Mouse (Mus musculus) lung, embryonic 15.5 days (tissue): ENCODE data around the gene Atf3. TPM values are rescaled to one million over a fixed set of nuclear protein-coding genes. Genes with fewer than 3 reads are reported as not detected.
A peak's percentile ranks its signal among the peaks of the same experiment; 100 is the strongest.

ENCODE experiments used
- ATAC-seq: fragments of 200-750 bp; cut with Nextera tagmentation; 2 replicates; pipeline ENCODE4 v1.8.0; 2017; ENCODE audit warnings: moderate number of reproducible peaks, borderline replicate concordance; ENCODE audit not compliant: low FRiP score, low TSS enrichment; ENCODE audit errors: extremely low read depth
- H3K27ac ChIP-seq: fragments of 300-500 bp; sonication (generic); 2 replicates; pipeline ENCODE4 v1.5.1; 2015; ENCODE audit warnings: moderate library complexity, mild to moderate bottlenecking, inconsistent platforms
- H3K27me3 ChIP-seq: fragments of 300-500 bp; sonication (generic); 2 replicates; pipeline ENCODE4 v1.6.1; 2015; ENCODE audit warnings: inconsistent platforms
- H3K36me3 ChIP-seq: fragments of 300-500 bp; sonication (generic); 2 replicates; pipeline ENCODE4 v1.6.1; 2015; ENCODE audit warnings: inconsistent platforms
- H3K4me1 ChIP-seq: fragments of 300-500 bp; sonication (generic); 2 replicates; pipeline ENCODE4 v1.6.1; 2015; ENCODE audit warnings: inconsistent platforms
- H3K4me2 ChIP-seq: fragments of 300-500 bp; sonication (generic); 2 replicates; pipeline ENCODE4 v1.6.1; 2015; ENCODE audit warnings: inconsistent platforms, mild to moderate bottlenecking, moderate library complexity
- H3K4me3 ChIP-seq: fragments of 300-500 bp; sonication (generic); 2 replicates; pipeline ENCODE4 v1.5.1; 2015; ENCODE audit warnings: mild to moderate bottlenecking, inconsistent platforms
- H3K9ac ChIP-seq: fragments of 300-500 bp; sonication (generic); 2 replicates; pipeline ENCODE4 v1.6.1; 2015; ENCODE audit warnings: inconsistent platforms
- H3K9me3 ChIP-seq: fragments of 300-500 bp; sonication (generic); 2 replicates; pipeline ENCODE4 v1.6.1; 2016; ENCODE audit warnings: inconsistent platforms
- WGBS: fragments of 180-500 bp; shearing (Covaris S2); methylation state at CpG from one replicate; pipeline ENCODE4 v1.1.7; 2015; 5-methylcytosine and 5-hydroxymethylcytosine counted together
- polyA plus RNA-seq: library from polyadenylated mRNA; unstranded; fragments of >200 nt; fragmentation: Nextera tagmentation; extraction: Ambion mirVana; gene quantifications from 2 replicates; pipeline ENCODE4 v1.2.1, GENCODE M21; 2015

Gene Atf3
- polyA plus RNA-seq, 1 experiment from 2014 or later, result 4.1 TPM

DNA sequence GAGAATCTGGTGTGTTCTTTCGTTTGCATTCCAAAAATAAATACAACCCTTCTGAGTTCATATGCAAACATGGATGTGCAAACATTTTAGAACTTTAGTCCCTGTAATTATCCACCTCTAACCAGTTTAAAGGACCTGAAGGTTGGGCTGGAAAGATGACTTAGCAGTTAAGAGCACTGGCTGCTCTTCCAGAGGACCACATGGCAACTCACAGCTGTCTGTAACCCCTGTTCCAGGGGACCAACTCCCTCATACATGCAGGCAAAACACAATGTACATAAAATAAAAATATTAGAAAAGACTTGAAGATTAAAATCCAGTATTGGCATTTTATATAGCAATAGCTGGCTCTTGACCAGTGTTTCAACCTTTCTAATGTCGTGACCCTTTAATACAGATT, 7.9 kb upstream of the Atf3 start:
- Histone ChIP-seq H3K4me2 (no peak overlapping the region), H3K9me3 (no peaks in the 10 kb centered on the region), H3K9ac (no peak overlapping the region; the same call in 1 of the 2 replicates), H3K27me3 (no peaks in the 10 kb centered on the region), H3K27ac (no peak overlapping the region), H3K4me3 (no peak overlapping the region), H3K4me1 (peaks cover 16% of the 10 kb centered on the region), H3K36me3 (no peaks in the 10 kb centered on the region)
- no peak for ATAC-seq
- WGBS, result 73% methylated on average over 2 of the region's 2 CpGs

DNA sequence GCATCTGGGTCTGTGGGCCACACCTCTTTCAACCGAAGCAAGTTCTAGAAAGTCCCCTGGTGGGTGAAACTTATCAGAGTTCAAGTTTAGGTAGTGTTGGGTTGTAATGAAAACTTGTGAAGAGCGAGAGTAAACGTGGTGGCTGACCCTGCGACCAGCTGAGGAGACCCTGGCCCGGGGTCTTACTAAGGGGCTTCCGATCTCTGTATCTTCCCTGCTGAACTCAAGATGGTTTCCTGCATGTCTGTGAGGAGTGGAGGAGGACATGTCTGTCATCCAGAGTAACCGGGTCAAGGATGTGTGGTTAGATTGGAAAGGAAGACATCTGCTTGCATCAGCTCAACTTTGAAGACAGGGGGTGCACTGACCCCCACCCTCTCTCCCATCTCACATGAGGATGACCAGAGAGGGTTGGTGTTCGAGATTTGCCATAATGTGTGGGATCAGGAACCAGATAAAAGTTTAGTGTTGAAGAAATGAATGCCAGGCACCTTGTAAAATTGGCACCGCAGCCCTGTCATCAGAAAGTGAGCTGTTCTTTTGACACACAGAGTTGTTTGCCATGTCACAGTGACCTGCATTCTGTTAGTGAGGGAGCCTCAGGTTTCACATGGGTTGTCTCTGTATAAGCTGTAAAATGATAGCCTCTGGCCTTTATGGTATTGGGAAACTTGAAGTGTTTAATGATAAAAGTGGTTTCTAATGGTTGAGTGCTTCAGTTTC, 7.3 kb upstream of the Atf3 start:
- H3K4me2 ChIP-seq, result peak overlapping the region; percentile 94

DNA sequence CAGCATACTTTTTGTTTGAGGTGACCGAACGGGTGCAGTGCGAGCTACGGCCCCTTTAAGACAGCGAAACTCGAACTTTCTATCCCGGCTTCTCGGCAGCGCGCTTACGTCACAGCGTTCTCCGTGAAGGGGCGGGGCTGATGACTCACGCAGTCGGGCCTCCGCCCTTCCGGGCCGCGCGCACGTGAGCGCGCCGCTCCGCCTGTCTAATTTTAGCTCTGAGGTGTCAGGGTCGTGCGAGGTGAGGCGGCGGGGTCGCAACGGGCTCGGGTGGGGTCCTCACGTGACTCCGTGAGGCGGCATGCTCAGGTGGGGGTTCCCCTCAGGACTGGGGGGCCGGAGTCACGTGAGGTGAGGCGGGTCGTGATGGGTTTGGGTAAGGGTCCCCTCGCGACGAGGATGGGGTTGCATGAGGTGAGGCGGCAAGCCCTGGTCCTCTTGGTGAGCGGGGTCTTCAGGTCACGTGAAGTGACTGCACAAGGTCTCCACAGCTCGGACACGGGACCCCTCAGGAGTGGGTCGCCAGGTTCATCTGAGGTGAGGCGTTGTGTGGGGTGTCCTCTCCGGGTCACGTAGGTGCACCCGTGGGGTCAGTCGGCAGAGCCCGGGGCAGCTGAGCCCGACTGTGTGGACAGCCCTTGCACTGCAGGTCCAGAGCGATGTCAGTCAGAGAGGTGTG, 6.6 kb upstream of the Atf3 start:
- under 1% methylated on average over 57 of the region's 57 CpGs for WGBS
- H3K9ac ChIP-seq, result peak overlapping the region; percentile 69
- no peaks in the 10 kb centered on the region for H3K9me3 ChIP-seq
- ATAC-seq, result peak; percentile 89
- H3K27me3 ChIP-seq, result no peaks in the 10 kb centered on the region
- peak overlapping the region; percentile 73 for H3K4me3 ChIP-seq
- H3K27ac ChIP-seq, result peak overlapping the region; percentile 70
- peaks cover 16% of the 10 kb centered on the region for H3K4me1 ChIP-seq
- no peaks in the 10 kb centered on the region for H3K36me3 ChIP-seq
- H3K4me2 ChIP-seq, result peak overlapping the region; percentile 94

More for the DNA sequence above, 7.3 kb upstream of the Atf3 start:
- WGBS, result 29% methylated on average over 9 of the region's 9 CpGs
- Histone ChIP-seq H3K9me3 (no peaks in the 10 kb centered on the region), H3K27me3 (no peaks in the 10 kb centered on the region), H3K4me1 (peaks cover 16% of the 10 kb centered on the region), H3K27ac (peak overlapping the region; percentile 70), H3K4me3 (peak overlapping the region; percentile 73), H3K36me3 (no peaks in the 10 kb centered on the region), H3K9ac (peak overlapping the region; percentile 69)
- ATAC-seq, result no peak

DNA sequence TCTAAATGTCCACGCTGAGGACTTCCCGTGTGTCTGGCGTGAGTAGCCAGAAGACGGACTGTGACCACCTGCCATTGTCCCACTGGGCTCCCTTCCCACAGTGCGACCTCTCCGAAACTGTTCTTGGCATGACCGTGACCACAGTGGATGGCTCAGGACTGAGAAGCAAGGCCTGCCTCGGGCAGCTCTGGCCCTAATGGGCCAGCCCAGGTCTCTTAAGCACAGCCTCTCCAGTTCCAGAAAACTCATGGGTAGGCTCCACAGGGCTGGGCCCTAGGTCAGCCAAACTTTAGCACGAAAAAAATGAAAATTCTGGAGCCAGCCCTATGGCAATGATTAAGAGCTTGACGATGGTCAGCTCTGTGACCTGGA, 6.1 kb upstream of the Atf3 start:
- Histone ChIP-seq H3K9me3 (no peaks in the 10 kb centered on the region), H3K4me3 (peak overlapping the region; percentile 73), H3K27ac (0 out of 2 replicates have a peak overlapping the region, but pooled peaks have one; percentile 70), H3K9ac (peak overlapping the region; percentile 69), H3K36me3 (no peaks in the 10 kb centered on the region), H3K4me1 (peaks cover 16% of the 10 kb centered on the region), H3K27me3 (no peaks in the 10 kb centered on the region), H3K4me2 (peak overlapping the region; percentile 94)
- WGBS, result 52% methylated on average over 10 of the region's 10 CpGs
- peak; percentile 68 for ATAC-seq

DNA sequence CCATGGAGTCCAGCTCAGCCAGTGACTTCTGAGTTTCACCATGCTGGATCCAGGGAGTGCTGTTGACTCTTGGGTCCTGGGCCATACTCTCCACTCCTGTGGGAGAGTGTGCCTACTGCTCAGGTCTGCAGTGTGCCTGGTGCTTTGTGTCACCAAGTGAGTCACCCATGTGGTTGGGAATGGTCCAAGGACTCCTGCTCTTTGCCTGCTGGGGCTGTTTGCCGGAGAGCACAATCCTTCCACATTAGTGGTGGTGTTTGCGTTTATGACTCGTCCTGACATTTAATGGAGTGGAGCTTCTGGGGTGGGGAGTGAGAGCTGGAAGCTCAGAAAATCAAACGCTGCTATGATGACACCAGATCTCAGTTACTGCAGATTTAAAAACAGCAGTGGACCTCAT, 4.2 kb upstream of the Atf3 start:
- H3K4me3 ChIP-seq, result no peak overlapping the region
- ATAC-seq, result no peak
- H3K36me3 ChIP-seq, result no peaks in the 10 kb centered on the region
- H3K9ac ChIP-seq, result no peak overlapping the region
- peaks cover 16% of the 10 kb centered on the region for H3K4me1 ChIP-seq
- peaks cover 6% of the 10 kb centered on the region; the same call in 1 of the 2 replicates for H3K27me3 ChIP-seq
- H3K9me3 ChIP-seq, result no peaks in the 10 kb centered on the region
- 70% methylated on average over 4 of the region's 4 CpGs for whole genome bisulfite sequencing
- no peak overlapping the region for H3K27ac ChIP-seq
- no peak overlapping the region for H3K4me2 ChIP-seq

DNA sequence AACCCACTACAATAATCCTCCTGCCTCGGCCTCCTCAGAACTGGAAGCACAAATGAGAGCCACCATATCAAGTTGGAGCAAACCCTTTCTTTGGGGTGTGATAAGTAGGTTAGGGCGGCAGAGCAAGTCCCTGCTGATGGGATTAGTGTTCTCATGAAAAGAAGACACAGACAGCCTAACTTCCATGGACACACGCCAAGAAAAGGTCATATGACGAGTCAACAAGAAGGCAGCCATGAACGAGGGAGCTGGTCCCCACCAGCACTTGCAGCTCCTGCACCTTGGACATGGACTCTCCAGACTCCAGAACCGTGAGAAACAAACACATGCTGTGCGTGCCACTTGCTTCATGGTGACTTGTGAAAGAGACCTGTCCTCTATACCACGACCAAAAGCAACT, 2.7 kb upstream of the Atf3 start:
- Histone ChIP-seq H3K4me1 (peaks cover 20% of the 10 kb centered on the region), H3K4me2 (no peak overlapping the region), H3K27ac (no peak overlapping the region), H3K4me3 (no peak overlapping the region), H3K9ac (no peak overlapping the region), H3K27me3 (peaks cover 18% of the 10 kb centered on the region; the same call in 1 of the 2 replicates), H3K36me3 (no peaks in the 10 kb centered on the region), H3K9me3 (no peaks in the 10 kb centered on the region)
- WGBS, result 64% methylated on average over 8 of the region's 8 CpGs
- ATAC-seq, result no peak

DNA sequence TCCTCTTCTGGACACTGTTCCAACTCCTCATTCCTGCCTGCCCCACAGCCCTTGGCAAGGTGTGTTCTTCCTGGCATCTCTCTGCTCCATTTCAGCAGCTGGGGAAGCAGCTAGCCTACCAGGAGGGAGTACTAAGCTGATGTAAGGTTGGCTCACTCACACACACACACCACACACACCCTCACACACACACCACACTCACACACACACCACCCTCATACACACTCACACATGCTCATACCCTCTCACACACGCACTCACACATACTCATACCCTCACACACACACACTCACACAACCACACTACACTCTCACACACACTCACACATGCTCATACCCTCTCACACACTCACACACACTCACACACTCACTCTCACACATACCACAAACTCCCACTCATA, 1.9 kb upstream of the Atf3 start:
- Histone ChIP-seq H3K27ac (no peak overlapping the region), H3K36me3 (no peaks in the 10 kb centered on the region), H3K4me1 (peaks cover 12% of the 10 kb centered on the region), H3K9me3 (no peaks in the 10 kb centered on the region), H3K9ac (no peak overlapping the region), H3K27me3 (peaks cover 18% of the 10 kb centered on the region; the same call in 1 of the 2 replicates), H3K4me3 (no peak overlapping the region), H3K4me2 (no peak overlapping the region)
- no peak for ATAC-seq
- 88% methylated on average over 1 of the region's 1 CpGs for WGBS

DNA sequence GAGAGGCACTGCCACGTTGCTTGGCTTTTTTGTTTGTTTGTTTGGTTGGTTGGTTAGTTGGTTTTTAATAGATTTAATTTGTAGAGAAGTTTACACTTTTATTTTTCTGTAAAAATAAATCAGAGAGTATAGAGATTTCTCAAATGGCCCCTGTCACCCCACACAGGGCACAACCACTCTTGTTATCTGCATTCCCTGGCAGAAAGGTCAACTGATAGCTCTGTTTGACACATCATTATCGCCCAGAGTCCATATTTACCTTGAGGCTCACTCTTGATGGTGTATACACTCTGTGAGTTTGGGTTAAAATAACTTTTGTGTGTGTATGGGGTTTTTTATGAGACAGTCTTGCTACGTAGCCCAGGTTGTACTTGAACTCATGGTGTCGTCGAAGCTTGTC, 744 bp upstream of the Atf3 start:
- Histone ChIP-seq H3K4me2 (no peak overlapping the region), H3K27me3 (peaks cover 18% of the 10 kb centered on the region; the same call in 1 of the 2 replicates), H3K4me3 (no peak overlapping the region), H3K27ac (no peak overlapping the region), H3K36me3 (no peaks in the 10 kb centered on the region), H3K9me3 (no peaks in the 10 kb centered on the region), H3K4me1 (peaks cover 8% of the 10 kb centered on the region), H3K9ac (no peak overlapping the region)
- ATAC-seq, result no peak
- whole genome bisulfite sequencing, result 59% methylated on average over 5 of the region's 5 CpGs

DNA sequence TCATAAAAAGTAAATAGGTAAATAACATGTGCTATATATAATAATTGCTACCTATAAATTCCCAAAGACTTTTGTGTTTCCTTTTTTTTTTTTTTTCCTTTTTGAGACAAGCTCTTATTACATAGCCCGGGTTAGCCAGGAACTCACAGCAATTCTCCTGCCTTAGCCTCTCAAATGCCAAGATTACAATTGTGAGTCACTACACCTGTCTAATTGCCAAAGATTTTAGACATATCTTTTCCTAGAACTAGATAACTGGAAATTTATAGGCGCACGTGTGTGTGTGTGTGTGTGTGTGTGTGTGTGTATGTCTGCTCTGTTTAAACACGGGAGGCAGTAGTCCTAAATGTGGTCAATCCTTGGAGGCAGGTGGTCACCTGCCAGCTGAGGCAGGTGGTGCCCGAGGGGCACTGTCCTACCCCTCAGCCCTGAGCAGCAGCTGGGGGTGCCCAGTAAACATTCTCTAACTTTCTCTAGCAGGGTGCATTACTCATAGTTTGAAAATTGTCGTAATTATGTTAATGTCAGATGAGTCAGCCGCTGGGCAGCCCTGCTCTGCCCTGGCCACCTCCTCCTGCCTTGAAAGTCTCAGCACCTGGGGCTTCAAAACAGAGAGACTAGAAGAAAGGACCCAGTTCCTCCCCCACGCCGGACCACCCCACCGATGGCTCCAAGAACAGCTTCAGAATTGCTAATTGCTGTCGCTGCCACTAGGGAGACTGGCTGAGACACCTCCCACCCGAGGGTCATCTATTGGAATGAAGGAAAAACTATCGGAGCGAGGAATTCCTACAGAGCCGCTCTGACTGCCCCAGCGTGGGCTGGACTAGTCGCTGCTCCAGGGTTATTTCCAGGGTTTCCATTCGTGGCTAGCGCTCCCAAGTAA, 1.8 kb downstream of the Atf3 start:
- Histone ChIP-seq H3K4me2 (0 out of 2 replicates have a peak overlapping the region, but pooled peaks have one; percentile 27), H3K9me3 (no peaks in the 10 kb centered on the region), H3K4me1 (0 out of 2 replicates have a peak, but pooled peaks cover 7% of the 10 kb centered on the region), H3K9ac (no peak overlapping the region), H3K27ac (no peak overlapping the region), H3K4me3 (no peak overlapping the region), H3K27me3 (peaks cover 18% of the 10 kb centered on the region; the same call in 1 of the 2 replicates), H3K36me3 (no peaks in the 10 kb centered on the region)
- 26% methylated on average over 19 of the region's 19 CpGs for WGBS
- no peak for ATAC-seq

DNA sequence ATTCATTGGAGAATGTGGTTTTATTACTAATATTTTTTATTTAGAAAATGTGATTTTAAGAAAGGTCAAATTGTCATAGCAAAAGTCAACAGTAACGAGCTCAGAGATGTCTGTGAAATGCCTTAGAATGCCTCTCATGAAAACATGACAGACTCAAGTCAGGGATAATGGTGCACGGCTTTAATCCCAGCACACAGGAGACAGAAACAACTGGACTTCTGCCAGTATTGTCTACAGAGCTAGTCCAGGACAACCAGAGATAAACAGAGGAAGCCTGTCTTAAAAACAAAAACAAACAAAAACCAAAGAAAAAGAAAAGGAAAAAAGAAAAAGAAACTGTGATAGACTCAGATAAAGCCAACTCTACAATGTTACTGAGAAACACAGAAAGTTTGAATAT, 6.7 kb downstream of the Atf3 start:
- Histone ChIP-seq H3K27me3 (peaks cover 10% of the 10 kb centered on the region; the same call in 1 of the 2 replicates), H3K9me3 (no peaks in the 10 kb centered on the region), H3K27ac (no peak overlapping the region), H3K4me2 (no peak overlapping the region), H3K36me3 (no peaks in the 10 kb centered on the region), H3K4me1 (no peaks in the 10 kb centered on the region), H3K4me3 (no peak overlapping the region), H3K9ac (no peak overlapping the region)
- ATAC-seq, result no peak
- 27% methylated on average over 2 of the region's 2 CpGs for WGBS

DNA sequence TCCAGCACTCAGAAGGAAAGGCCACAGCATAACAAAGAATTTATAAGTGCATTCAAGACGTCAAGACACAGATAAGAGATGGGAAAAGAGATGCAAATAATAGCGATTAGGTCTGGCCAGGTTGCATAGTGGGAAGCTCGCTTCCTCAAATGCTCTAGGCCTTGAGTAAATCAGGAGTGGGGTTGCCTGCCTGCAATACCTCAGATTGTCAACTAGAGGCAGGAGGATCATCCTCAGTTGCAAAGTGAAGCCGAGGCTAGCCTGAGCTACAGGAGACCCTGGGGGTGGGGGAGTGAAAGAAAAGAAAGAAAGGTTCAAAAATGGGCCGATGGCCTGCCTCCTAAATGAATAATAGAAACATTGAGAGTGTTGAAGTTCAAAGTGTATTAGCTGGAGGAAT, 12.0 kb downstream of the Atf3 start:
- no peak overlapping the region for H3K9ac ChIP-seq
- no peak for ATAC-seq
- H3K4me2 ChIP-seq, result no peak overlapping the region
- H3K4me1 ChIP-seq, result no peaks in the 10 kb centered on the region
- H3K27ac ChIP-seq, result no peak overlapping the region
- WGBS, result 69% methylated on average over 5 of the region's 5 CpGs
- H3K27me3 ChIP-seq, result peaks cover 6% of the 10 kb centered on the region; the same call in 1 of the 2 replicates
- H3K36me3 ChIP-seq, result no peaks in the 10 kb centered on the region
- no peaks in the 10 kb centered on the region for H3K9me3 ChIP-seq
- no peak overlapping the region for H3K4me3 ChIP-seq
